ENCODE assay signal across 8 mouse cellular contexts in the genomic region with DNA sequence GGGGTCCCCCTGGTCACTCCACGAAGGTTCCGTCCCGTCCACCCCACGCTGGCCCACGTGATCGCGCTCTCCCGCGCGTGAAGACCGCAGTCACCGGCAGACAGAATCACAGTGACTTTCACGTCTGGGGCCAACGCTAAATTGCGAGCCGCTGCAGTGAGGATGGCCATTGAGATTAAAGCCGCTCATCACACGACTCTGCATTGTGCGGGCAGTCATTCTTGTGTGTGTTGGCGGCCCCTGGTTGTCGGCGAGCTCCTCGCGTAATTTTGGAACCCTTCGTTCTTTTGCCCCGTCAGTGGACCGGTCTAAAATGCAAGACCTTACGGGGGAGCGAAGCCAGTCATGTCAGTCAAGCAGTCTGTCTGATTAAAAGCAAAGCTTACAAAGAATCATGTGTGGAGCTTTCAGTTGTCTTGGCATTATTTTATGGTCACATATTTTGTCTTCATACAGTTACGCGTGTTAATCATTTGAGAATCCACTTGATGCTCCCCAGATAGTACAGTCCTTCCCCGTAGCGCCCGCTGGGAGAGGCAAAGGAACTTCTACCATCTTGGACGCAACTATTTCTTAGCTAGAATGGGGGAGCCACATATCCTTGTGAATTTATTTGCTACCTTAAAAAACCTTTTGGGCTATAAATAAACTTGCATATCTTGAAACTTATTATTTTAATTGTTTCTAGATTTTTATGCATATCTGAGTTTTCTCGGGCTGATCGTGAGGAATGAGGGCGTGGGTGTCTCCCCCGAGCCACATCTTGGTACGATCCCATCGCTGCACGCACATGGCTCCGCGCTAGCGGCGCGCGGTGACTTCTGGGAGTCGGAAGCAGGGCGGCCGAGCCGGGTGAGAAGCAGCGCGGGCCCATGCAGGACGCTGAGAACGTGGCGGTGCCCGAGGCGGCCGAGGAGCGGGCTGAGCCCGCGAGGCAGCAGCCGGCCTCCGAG. TPM values are rescaled to one million over a fixed set of nuclear protein-coding genes. Genes with fewer than 3 reads are reported as not detected.
DNase-seq lines count a peak whose midpoint lies in the region; ATAC-seq and TF ChIP-seq lines count a peak whose summit lies in the region.

Gene Eif3b (plus strand): TSS at position 840 of the 953 bp plus-strand sequence.

- no peaks in the 10 kb centered on the region for H3K27me3 ChIP-seq in ES-Bruce4 (ENCODE audit: control insufficient read depth, insufficient read depth, low read length, poor library complexity, severe bottlenecking)
- H3K27me3 ChIP-seq in forebrain, embryonic 13.5 days, result no peaks in the 10 kb centered on the region
- no peaks in the 10 kb centered on the region for H3K27me3 ChIP-seq in liver, postnatal 0 days (ENCODE audit: insufficient read depth, low read length)
- H3K27me3 ChIP-seq in neural tube, embryonic 14.5 days (ENCODE audit: control insufficient read depth, insufficient read depth, low read length), result no peaks in the 10 kb centered on the region

- H3K36me3 ChIP-seq in ES-Bruce4 (ENCODE audit: control insufficient read depth, insufficient read depth, low read length, poor library complexity, severe bottlenecking), result peaks cover 4% of the 10 kb centered on the region
- peaks cover 18% of the 10 kb centered on the region for H3K36me3 ChIP-seq in forebrain, embryonic 13.5 days (ENCODE audit: poor library complexity, severe bottlenecking)
- no peaks in the 10 kb centered on the region; the same call in 1 of the 2 replicates for H3K36me3 ChIP-seq in liver, postnatal 0 days (replicated peaks; ENCODE audit: insufficient read depth, low read length)
- no peaks in the 10 kb centered on the region for H3K36me3 ChIP-seq in neural tube, embryonic 14.5 days (ENCODE audit: control insufficient read depth, insufficient read depth, low read length)

- H3K9me3 ChIP-seq in ES-Bruce4 (replicated peaks; ENCODE audit: control insufficient read depth, insufficient read depth, low read length, poor library complexity, severe bottlenecking), result no peaks in the 10 kb centered on the region
- H3K9me3 ChIP-seq in forebrain, embryonic 13.5 days (replicated peaks), result no peaks in the 10 kb centered on the region
- no peaks in the 10 kb centered on the region for H3K9me3 ChIP-seq in liver, postnatal 0 days (ENCODE audit: low read length)
- H3K9me3 ChIP-seq in neural tube, embryonic 14.5 days (ENCODE audit: control insufficient read depth, low read length), result no peaks in the 10 kb centered on the region

- TF ChIP-seq EP300 in ES-Bruce4 (IDR thresholded peaks at IDR 0.05; ENCODE audit: insufficient read depth, low read depth, low read length), result no peak
- TF ChIP-seq EP300 in liver, postnatal 0 days (IDR thresholded peaks at IDR 0.05; ENCODE audit: low read depth), result peak; percentile 75; the same call in 1 of the 2 replicates

- peak within 1 kb of the TSS; percentile 93 for H3K4me2 ChIP-seq in forebrain, embryonic 13.5 days
- peak within 1 kb of the TSS; percentile 91 for H3K4me2 ChIP-seq in liver, postnatal 0 days (ENCODE audit: low read depth, low read length)
- peak within 1 kb of the TSS; percentile 93 for H3K4me2 ChIP-seq in neural tube, embryonic 14.5 days (ENCODE audit: low read depth, low read length)

- TF ChIP-seq CTCF in ES-Bruce4 (IDR thresholded peaks at IDR 0.05; ENCODE audit: low read depth, low read length), result no peak
- TF ChIP-seq CTCF in liver, postnatal 0 days (IDR thresholded peaks at IDR 0.05; ENCODE audit: low read depth), result peak; percentile 49

- peak; percentile 91 for TF ChIP-seq POLR2A in ES-Bruce4 (IDR thresholded peaks at IDR 0.05; ENCODE audit: insufficient read depth, low read length)

- H3K4me3 ChIP-seq in ES-Bruce4 (ENCODE audit: low read depth, low read length), result peak within 1 kb of the TSS; percentile 96
- H3K4me3 ChIP-seq in forebrain, embryonic 13.5 days, result peak within 1 kb of the TSS; percentile 96
- peak within 1 kb of the TSS; percentile 78 for H3K4me3 ChIP-seq in liver, postnatal 0 days (ENCODE audit: low read depth, low read length)
- peak within 1 kb of the TSS; percentile 99 for H3K4me3 ChIP-seq in neural tube, embryonic 14.5 days (ENCODE audit: low read depth, low read length)

- H3K27ac ChIP-seq in ES-Bruce4 (ENCODE audit: insufficient read depth, low read length), result peak within 1 kb of the TSS; percentile 39
- peak within 1 kb of the TSS; percentile 87 for H3K27ac ChIP-seq in forebrain, embryonic 13.5 days
- H3K27ac ChIP-seq in liver, postnatal 0 days (ENCODE audit: low read depth), result peak within 1 kb of the TSS; percentile 92
- H3K27ac ChIP-seq in neural tube, embryonic 14.5 days (ENCODE audit: low read depth, low read length), result peak within 1 kb of the TSS; percentile 89

- peak; percentile 92 to 93 for DNase-seq in heart, postnatal 10 days
- peak; percentile 64 for DNase-seq in large intestine, adult 2 months (ENCODE audit: low read depth, low spot score)
- peak; percentile 91 for DNase-seq in liver, postnatal 0 days
- DNase-seq in testis, postnatal 10 days (ENCODE audit: low spot score), result peak; percentile 91

- intact Hi-C loops in heart, postnatal 10 days (cut with DNase I), result no loop called here

- WGBS in forebrain, embryonic 13.5 days, result under 1% methylated on average over 65 of the region's 65 CpGs
- under 1% methylated on average over 65 of the region's 65 CpGs for WGBS in large intestine, adult 2 months
- WGBS in liver, postnatal 0 days (ENCODE audit: insufficient replicate concordance), result under 1% methylated on average over 65 of the region's 65 CpGs
- WGBS in neural tube, embryonic 14.5 days, result under 1% methylated on average over 65 of the region's 65 CpGs

- peak; percentile 86 for ATAC-seq in cerebellum, adult (ENCODE audit: insufficient number of reproducible peaks, low FRiP score, low TSS enrichment)
- peak; percentile 94 for ATAC-seq in forebrain, embryonic 13.5 days
- peak; percentile 93 for ATAC-seq in liver, postnatal 0 days
- peak; percentile 93 for ATAC-seq in neural tube, embryonic 14.5 days (ENCODE audit: low read depth)

- no peaks in the 10 kb centered on the region for H3K4me1 ChIP-seq in ES-Bruce4 (ENCODE audit: control insufficient read depth, insufficient read depth, low read length)
- peaks cover 25% of the 10 kb centered on the region for H3K4me1 ChIP-seq in forebrain, embryonic 13.5 days
- peaks cover 16% of the 10 kb centered on the region for H3K4me1 ChIP-seq in liver, postnatal 0 days (ENCODE audit: insufficient read depth)
- peaks cover 18% of the 10 kb centered on the region for H3K4me1 ChIP-seq in neural tube, embryonic 14.5 days (ENCODE audit: control insufficient read depth, insufficient read depth, low read length)

- peak within 1 kb of the TSS; percentile 94 for H3K9ac ChIP-seq in ES-Bruce4 (ENCODE audit: low read depth, poor library complexity, severe bottlenecking)
- peak within 1 kb of the TSS; percentile 97 for H3K9ac ChIP-seq in forebrain, embryonic 13.5 days
- H3K9ac ChIP-seq in liver, postnatal 0 days (replicated peaks), result peak within 1 kb of the TSS; percentile 88
- H3K9ac ChIP-seq in neural tube, embryonic 14.5 days (replicated peaks; ENCODE audit: low read depth, low read length), result peak within 1 kb of the TSS; percentile 98

RNA-seq across cellular contexts. Expression of gene Eif3b, which starts in this region (rescaled TPM):
- 250 and 283 TPM in 2 replicates for polyA plus RNA-seq in ES-Bruce4 (2011; ENCODE audit: insufficient read depth, insufficient read length, low read depth, missing spikeins)
- polyA plus RNA-seq in forebrain, embryonic 13.5 days (2015; fragmentation: Nextera tagmentation; extraction: Ambion mirVana), result 84.0 and 95.0 TPM in 2 replicates
- 100 to 1,000 TPM; 101 to 105 TPM for total RNA-seq in heart, postnatal 10 days (2021)
- polyA plus RNA-seq in large intestine, adult 2 months (2012; rRNA removed), result 85.5 and 96.5 TPM in 2 replicates
- polyA plus RNA-seq in liver, postnatal 0 days (2015; fragmentation: Nextera tagmentation; extraction: Ambion mirVana), result 35.5 and 38.7 TPM in 2 replicates
- 83.9 and 102 TPM in 2 replicates for polyA plus RNA-seq in neural tube, embryonic 14.5 days (2014; fragmentation: Nextera tagmentation; extraction: Ambion mirVana)

Comparison
In these comparisons a context has a peak if more than half of its experiments do, and no peak if none do; other contexts are left out.
1. Peak in every context shown above with its lines: DNase-seq, ATAC-seq, H3K4me3 ChIP-seq and H3K27ac ChIP-seq.
2. H3K27ac ChIP-seq: peak in every context shown above with its lines; median percentile 92 in liver, postnatal 0 days; 89 in neural tube, embryonic 14.5 days; 87 in forebrain, embryonic 13.5 days; 39 in ES-Bruce4.